Mouse (Mus musculus) midbrain, embryonic 10.5 days (tissue): ENCODE measurements around the gene Dok5. TPM values are rescaled to one million over a fixed set of nuclear protein-coding genes. Genes with fewer than 3 reads are reported as not detected.

Experiments
- DNase-seq: peaks from one replicate; pipeline ENCODE4 v3.0.0-alpha.2; 2017; ENCODE audit warnings: low spot score
- H3K27ac ChIP-seq: fragments of 300-500 bp; sonication (generic); replicated peaks from 2 replicates; pipeline ENCODE4 v1.5.1; 2016; ENCODE audit warnings: mild to moderate bottlenecking
- H3K27me3 ChIP-seq: fragments of 300-500 bp; sonication (generic); 2 replicates; pipeline ENCODE4 v1.6.1; 2016; ENCODE audit warnings: low read depth, mild to moderate bottlenecking; ENCODE audit not compliant: poor library complexity, severe bottlenecking
- H3K36me3 ChIP-seq: fragments of 300-500 bp; sonication (generic); 2 replicates; pipeline ENCODE4 v1.6.1; 2016; ENCODE audit warnings: mild to moderate bottlenecking, moderate library complexity
- H3K4me1 ChIP-seq: fragments of 300-500 bp; sonication (generic); 2 replicates; pipeline ENCODE4 v1.6.1; 2016
- H3K4me3 ChIP-seq: fragments of 300-500 bp; sonication (generic); 2 replicates; pipeline ENCODE4 v1.5.1; 2016; ENCODE audit warnings: mild to moderate bottlenecking, moderate library complexity
- H3K9me3 ChIP-seq: fragments of 300-500 bp; sonication (generic); replicated peaks from 2 replicates; pipeline ENCODE4 v1.6.1; 2016; ENCODE audit warnings: mild to moderate bottlenecking
- WGBS: fragments of 180-500 bp; shearing (Covaris S2); methylation state at CpG from one replicate; pipeline ENCODE4 v1.1.7; 2016; 5-methylcytosine and 5-hydroxymethylcytosine counted together
- polyA plus RNA-seq: library from polyadenylated mRNA; unstranded; fragments of >200 nt; fragmentation: Nextera tagmentation; extraction: Ambion mirVana; gene quantifications from 2 replicates; pipeline ENCODE4 v1.2.1, GENCODE M21; 2016

Gene Dok5
- polyA plus RNA-seq, 1 experiment from 2014 or later, result 12.4 TPM

DNA sequence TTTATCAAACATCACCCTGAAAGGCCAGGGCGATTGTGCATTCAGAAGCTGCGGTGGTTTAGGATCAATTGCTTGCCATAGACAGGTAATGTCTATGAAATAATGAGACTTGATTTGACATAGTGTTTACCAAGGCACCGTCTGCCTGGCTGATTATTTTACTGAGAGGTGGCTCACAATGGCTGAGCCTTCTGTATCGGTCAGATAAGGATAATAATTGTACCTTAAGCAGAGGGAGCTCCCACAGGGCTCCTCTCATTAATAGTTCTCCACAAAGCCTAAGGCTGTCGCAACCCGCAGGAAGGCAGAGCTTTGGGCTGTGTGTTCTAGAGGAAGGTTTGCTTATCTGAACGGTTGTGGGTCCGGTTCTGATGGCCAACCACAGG lies 41.3 kb downstream of the Dok5 start:
- 33% methylated on average over 8 of the region's 8 CpGs for WGBS
- peaks cover 66% of the 10 kb centered on the region for H3K4me1 ChIP-seq
- H3K27ac ChIP-seq, result peak overlapping the region; percentile 89
- no peak for DNase-seq
- H3K36me3 ChIP-seq, result peaks cover 3% of the 10 kb centered on the region; the same call in 1 of the 2 replicates
- H3K27me3 ChIP-seq, result no peaks in the 10 kb centered on the region
- peak overlapping the region; percentile 38; the same call in 1 of the 2 replicates for H3K4me3 ChIP-seq
- H3K9me3 ChIP-seq, result no peaks in the 10 kb centered on the region

DNA sequence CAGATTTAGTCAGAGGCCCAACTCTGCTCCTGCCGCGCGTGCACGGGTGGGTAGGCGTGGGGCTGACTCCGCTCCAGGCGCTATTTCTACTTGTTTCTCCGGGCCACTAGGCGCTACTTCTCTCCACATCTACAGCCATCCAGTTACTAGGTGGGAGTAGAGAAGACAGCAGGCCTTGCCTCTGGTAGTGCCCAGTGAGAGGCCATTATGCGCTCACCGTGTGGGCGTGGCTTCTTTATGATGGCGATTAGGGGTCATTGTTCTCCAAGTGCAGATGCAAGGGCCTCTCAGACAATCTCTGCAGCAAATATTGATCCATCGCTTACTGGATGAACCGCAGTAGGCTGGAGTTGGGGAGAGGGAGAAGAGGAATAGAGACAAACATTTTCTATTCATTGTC lies 44.0 kb downstream of the Dok5 start:
- 89% methylated on average over 15 of the region's 15 CpGs for WGBS
- Histone ChIP-seq H3K9me3 (no peaks in the 10 kb centered on the region), H3K27me3 (no peaks in the 10 kb centered on the region), H3K4me1 (peaks cover 73% of the 10 kb centered on the region), H3K27ac (peak overlapping the region; percentile 65), H3K36me3 (peaks cover 3% of the 10 kb centered on the region; the same call in 1 of the 2 replicates), H3K4me3 (no peak overlapping the region)
- no peak for DNase-seq

DNA sequence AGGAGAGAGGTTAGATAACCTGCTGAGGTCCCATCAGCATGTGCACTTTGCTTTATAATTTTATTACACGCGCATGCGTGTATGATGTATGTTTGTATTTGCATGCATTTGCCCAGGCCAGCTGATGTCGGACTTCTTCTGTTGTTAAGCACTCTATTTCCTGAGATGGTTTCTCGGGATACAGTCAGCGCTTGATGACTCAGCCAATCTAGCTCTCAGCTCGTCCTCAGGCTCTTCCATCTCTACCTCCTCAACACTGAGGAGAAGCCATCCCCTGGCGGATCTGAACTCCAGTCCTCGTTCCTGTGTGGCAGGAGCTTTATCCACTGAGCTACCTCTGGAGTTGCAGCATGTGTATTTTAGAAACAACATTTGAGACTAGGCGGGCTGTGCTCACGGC lies 44.5 kb downstream of the Dok5 start:
- no peak for DNase-seq
- Histone ChIP-seq H3K27me3 (no peaks in the 10 kb centered on the region), H3K27ac (no peak overlapping the region), H3K4me3 (no peak overlapping the region), H3K9me3 (no peaks in the 10 kb centered on the region), H3K36me3 (peaks cover 3% of the 10 kb centered on the region; the same call in 1 of the 2 replicates), H3K4me1 (peaks cover 73% of the 10 kb centered on the region)
- 94% methylated on average over 11 of the region's 11 CpGs for WGBS

DNA sequence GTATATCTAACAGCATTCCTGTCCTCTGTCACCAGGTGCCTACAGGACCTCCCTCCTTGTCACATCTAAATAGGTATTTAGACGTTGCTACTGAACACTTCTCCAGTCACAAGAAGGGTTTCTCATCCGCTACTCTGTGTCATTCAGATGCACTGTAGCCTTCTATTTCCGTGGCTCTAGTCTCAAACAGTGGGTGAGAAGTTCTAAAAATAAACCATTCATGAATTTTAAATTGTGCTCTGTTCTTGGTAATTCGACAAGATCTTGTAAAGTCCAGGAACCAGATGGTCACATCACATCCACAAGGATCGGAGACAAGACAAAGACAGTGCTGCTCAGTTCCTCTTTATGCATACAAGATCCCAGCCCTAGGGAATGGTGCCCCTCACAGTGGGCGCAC lies 46.0 kb downstream of the Dok5 start:
- peaks cover 66% of the 10 kb centered on the region for H3K4me1 ChIP-seq
- no peaks in the 10 kb centered on the region for H3K9me3 ChIP-seq
- DNase-seq, result no peak
- no peak overlapping the region for H3K4me3 ChIP-seq
- H3K27ac ChIP-seq, result no peak overlapping the region
- H3K27me3 ChIP-seq, result no peaks in the 10 kb centered on the region
- 89% methylated on average over 6 of the region's 6 CpGs for WGBS
- peaks cover 3% of the 10 kb centered on the region; the same call in 1 of the 2 replicates for H3K36me3 ChIP-seq

DNA sequence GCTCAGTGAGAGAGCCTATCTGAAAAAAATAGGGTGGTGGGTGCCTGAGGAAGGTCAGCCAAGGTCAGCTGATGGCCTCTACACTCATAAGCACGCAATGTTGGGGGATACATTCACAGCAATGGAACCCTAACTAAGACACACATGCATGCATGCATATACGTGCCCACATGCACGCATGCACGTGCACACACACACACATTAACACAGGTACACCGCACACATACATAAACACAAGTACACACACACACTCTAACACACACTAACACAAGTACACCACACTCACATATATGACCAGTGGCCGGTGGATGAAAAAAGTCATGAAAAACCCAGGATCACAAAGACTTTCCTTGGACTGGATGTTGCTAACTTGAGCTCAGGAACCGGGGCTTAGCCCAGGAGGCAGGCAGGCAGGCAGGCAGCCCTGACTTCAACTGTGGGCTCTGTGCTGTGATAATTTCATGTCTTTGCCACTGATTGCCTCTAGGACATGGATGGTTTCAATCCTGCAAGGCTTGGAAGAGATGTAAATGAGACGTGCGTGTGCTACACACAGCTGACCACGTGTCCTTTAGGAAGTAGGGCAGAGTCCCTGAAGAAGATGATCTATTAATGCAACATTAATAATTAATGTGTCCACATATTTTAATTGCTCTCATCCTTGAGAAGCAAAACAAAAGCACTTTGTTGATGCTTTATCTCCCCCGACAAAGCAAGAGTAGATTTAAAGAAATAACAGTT lies 48.6 kb downstream of the Dok5 start:
- H3K27ac ChIP-seq, result peak overlapping the region; percentile 69
- peaks cover 3% of the 10 kb centered on the region; the same call in 1 of the 2 replicates for H3K36me3 ChIP-seq
- DNase-seq, result no peak

DNA sequence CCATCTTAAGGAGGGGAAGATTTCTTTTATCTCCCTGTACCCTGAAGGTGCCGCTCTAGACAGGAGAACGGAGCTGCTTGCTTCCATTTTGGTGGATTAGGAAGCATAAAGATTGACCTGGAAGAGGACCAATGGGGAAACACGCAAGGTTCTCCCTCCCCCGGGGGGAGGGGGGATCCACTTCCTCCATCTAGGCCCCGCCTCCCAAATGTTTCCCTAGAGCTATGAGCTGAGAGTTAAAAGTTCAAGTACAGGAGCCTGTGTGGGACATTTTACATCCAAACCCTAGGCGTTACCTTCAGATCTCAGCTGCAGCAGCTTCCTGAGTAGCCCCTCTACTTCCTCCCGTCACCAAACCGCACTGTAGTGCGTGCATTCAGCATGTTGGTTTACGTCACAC lies 56.5 kb downstream of the Dok5 start:
- WGBS, result 95% methylated on average over 10 of the region's 10 CpGs
- Histone ChIP-seq H3K4me3 (no peak overlapping the region), H3K36me3 (peaks cover 8% of the 10 kb centered on the region; the same call in 1 of the 2 replicates), H3K27ac (no peak overlapping the region), H3K9me3 (peaks cover 20% of the 10 kb centered on the region; the same call in 1 of the 2 replicates), H3K4me1 (peaks cover 20% of the 10 kb centered on the region), H3K27me3 (no peaks in the 10 kb centered on the region)
- no peak for DNase-seq

More for the DNA sequence above, 48.6 kb downstream of the Dok5 start:
- Histone ChIP-seq H3K4me3 (no peak overlapping the region), H3K9me3 (no peaks in the 10 kb centered on the region), H3K27me3 (no peaks in the 10 kb centered on the region), H3K4me1 (peaks cover 44% of the 10 kb centered on the region)
- 84% methylated on average over 11 of the region's 11 CpGs for WGBS

DNA sequence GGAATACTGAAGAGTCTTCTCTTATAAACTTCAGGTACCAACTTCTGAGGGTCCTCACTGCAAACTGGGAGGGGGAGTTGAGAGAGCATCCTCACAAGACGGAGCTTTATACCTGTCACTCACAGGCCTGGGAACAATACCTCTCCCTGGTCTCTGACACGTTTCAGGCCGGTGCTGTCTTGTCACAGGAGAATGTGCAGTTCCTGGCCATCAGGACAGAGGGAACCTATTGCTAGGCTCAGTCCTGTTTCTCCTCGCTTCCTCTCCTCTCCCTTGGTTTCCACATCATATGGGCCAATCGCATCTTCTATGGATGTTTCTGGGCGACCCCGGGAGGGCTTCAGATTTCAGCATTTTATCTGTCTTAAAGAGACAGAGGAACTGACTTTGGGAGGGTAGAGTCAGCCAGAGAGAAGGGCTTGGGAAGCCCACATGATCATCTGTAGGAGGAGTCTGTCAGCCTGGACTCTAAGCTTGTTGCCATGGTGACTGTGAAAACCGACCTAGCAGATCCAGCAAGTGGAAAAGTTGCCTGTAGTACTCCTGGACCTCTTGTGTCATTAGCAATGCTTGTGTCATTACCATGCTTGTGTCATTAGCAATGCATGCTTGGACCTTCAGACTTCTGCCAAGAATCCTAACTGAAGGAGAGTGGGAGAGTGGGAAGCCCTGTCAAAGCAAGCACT lies 59.9 kb downstream of the Dok5 start:
- peak; percentile 50 for DNase-seq
- 0 out of 2 replicates have a peak overlapping the region, but pooled peaks have one; percentile 24 for H3K27ac ChIP-seq

DNA sequence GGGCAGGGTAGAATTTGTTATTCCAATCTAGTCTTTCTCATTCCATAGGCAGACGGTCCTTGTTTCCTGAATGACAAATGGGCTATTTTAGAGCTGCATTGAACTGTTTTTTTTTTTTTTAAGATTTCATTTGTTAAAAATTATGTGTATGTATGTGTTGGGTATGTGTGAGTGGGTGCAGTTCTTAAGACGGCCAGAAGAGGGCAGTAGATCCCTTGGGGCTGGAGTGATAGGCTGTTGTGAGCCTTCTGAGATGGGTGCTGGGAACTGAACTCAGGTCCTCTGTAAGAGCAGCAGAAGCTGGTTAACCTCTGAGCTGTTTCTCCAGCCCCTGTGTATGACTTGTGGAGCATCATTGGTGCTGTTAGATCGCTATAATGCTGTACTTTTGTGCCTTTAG lies 63.6 kb downstream of the Dok5 start:
- Histone ChIP-seq H3K27me3 (no peaks in the 10 kb centered on the region), H3K36me3 (peaks cover 5% of the 10 kb centered on the region)
- WGBS, result 88% methylated on average over 3 of the region's 3 CpGs

More for the DNA sequence above, 59.9 kb downstream of the Dok5 start:
- WGBS, result 32% methylated on average over 8 of the region's 8 CpGs
- H3K9me3 ChIP-seq, result peaks cover 28% of the 10 kb centered on the region; the same call in 1 of the 2 replicates
- peaks cover 17% of the 10 kb centered on the region for H3K4me1 ChIP-seq
- no peaks in the 10 kb centered on the region for H3K27me3 ChIP-seq
- no peak overlapping the region for H3K4me3 ChIP-seq
- peaks cover 8% of the 10 kb centered on the region; the same call in 1 of the 2 replicates for H3K36me3 ChIP-seq

DNA sequence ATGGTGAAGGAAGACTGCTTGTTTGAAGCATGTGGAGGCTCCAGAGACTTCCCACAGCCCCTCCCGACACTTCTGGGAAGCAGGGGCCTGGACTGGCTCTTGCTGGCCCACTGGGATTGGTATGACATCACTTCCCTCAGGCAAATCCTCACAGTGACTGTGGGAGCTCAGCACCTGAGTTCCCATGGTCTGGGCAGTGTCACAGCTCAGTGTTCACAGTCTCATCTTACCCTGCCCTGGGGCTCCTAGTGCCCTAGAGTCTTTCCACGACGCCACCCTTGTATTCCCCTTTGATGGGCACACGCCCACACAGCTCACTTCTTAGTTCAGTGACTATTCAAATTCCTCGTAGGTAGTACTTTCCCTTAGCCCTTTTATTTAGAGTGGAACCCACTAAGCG lies 71.4 kb downstream of the Dok5 start:
- Histone ChIP-seq H3K4me3 (no peak overlapping the region), H3K27ac (no peak overlapping the region), H3K27me3 (no peaks in the 10 kb centered on the region), H3K9me3 (peaks cover 19% of the 10 kb centered on the region), H3K4me1 (peaks cover 14% of the 10 kb centered on the region), H3K36me3 (peaks cover 5% of the 10 kb centered on the region)
- no peak for DNase-seq
- 85% methylated on average over 6 of the region's 6 CpGs for WGBS

More for the DNA sequence above, 63.6 kb downstream of the Dok5 start:
- H3K27ac ChIP-seq, result no peak overlapping the region
- peaks cover 17% of the 10 kb centered on the region for H3K4me1 ChIP-seq
- DNase-seq, result no peak
- H3K9me3 ChIP-seq, result peaks cover 26% of the 10 kb centered on the region
- H3K4me3 ChIP-seq, result no peak overlapping the region

DNA sequence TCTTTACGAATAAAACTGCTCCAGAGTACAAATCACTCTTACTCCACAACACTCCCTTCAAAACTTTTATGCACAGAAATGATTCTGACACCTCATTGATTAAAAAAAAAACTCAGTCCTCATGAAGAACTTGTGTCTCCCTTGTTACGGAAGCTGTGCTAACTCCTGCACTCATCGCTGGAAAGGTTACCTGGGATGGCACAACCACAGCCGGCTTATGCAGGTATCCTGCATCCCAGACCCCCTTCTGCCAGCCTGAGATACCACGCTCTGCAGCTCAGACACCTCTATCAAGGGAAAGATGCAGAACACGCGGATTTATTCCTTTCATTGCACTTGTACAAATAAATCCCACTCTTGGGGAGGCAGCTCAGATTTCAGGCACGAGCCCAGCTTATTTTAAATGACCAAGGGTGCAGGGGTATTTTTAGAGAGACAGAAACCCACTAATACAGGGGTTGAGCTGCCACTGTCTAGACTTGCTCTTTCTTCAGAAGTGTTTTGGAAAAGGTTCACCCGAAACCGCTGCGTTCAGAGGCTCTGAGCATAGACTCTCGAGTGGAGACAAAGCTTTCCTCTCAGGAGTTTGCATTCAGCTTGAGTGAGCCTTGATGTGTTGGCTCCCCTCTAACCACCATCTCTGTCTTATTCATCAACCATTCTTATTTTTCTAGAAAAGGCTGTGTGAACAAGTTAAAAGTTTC lies 76.1 kb downstream of the Dok5 start:
- Histone ChIP-seq H3K27me3 (no peaks in the 10 kb centered on the region), H3K4me1 (peaks cover 21% of the 10 kb centered on the region), H3K27ac (peak overlapping the region; percentile 46; the same call in 1 of the 2 replicates), H3K9me3 (no peaks in the 10 kb centered on the region), H3K4me3 (no peak overlapping the region), H3K36me3 (no peaks in the 10 kb centered on the region)
- DNase-seq, result no peak
- 69% methylated on average over 12 of the region's 12 CpGs for WGBS

DNA sequence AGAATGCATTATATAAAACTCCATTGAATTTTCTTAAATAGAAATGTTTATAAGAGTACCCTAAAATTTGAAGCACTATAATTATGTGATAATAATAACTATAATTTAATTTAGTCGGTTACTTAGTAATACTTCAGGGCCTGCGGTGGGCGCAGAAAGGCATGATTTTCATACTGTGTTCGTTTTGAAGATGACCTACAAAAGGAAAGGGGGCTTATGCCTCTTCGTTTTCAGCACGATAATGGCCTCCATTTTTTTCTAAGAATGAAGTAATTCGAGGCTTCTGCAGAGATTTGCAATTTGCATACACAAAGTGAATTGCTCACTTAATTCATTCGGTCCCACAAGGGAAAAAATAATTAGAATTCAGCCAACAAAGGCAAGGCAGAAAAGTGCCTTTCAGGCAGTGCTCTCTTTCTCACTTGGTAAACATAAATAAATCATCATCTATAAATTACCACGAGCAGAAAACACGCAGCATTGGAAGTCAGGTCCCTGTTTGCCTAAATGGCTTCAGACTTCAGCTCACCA lies 76.7 kb downstream of the Dok5 start:
- no peaks in the 10 kb centered on the region for H3K9me3 ChIP-seq
- H3K4me1 ChIP-seq, result peaks cover 21% of the 10 kb centered on the region
- DNase-seq, result no peak
- H3K36me3 ChIP-seq, result no peaks in the 10 kb centered on the region
- no peaks in the 10 kb centered on the region for H3K27me3 ChIP-seq
- WGBS, result 71% methylated on average over 10 of the region's 10 CpGs
- no peak overlapping the region; the same call in 1 of the 2 replicates for H3K27ac ChIP-seq
- H3K4me3 ChIP-seq, result no peak overlapping the region

DNA sequence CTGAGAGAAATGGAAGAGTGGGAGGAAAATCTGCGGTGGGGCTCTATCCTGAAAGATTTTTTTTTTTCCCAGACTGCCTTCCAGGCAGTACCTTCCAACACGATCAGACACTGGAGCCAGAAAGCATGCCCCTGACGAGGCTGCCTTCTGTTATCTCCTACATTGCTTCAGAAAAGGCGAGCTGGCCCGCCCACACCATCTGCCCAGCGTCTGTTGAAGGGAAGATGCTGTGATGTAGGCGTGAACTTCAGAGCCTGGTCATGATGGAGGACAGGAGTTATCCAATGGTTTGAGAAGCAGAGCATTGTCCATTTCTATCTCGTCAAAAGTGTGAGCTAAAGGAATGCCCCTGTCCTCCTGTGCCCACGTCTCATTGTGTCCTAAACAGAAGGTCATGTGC lies 79.7 kb downstream of the Dok5 start:
- Histone ChIP-seq H3K36me3 (no peaks in the 10 kb centered on the region), H3K27me3 (no peaks in the 10 kb centered on the region), H3K9me3 (no peaks in the 10 kb centered on the region), H3K4me1 (peaks cover 17% of the 10 kb centered on the region), H3K4me3 (no peak overlapping the region), H3K27ac (no peak overlapping the region)
- 86% methylated on average over 9 of the region's 9 CpGs for WGBS
- no peak for DNase-seq
